Mouse (Mus musculus) midbrain, postnatal 0 days (tissue): ENCODE measurements around the gene Prdx5. TPM values are rescaled to one million over a fixed set of nuclear protein-coding genes. Genes with fewer than 3 reads are reported as not detected.
A peak's percentile ranks its signal among the peaks of the same experiment; 100 is the strongest.

Source experiments
- ATAC-seq: fragments of 200-750 bp; cut with Nextera tagmentation; 2 replicates; pipeline ENCODE4 v1.8.0; 2017; ENCODE audit warnings: moderate number of reproducible peaks, mild to moderate bottlenecking, moderate TSS enrichment, moderate library complexity; ENCODE audit not compliant: low FRiP score
- DNase-seq: peaks from one replicate; pipeline ENCODE4 v3.0.0-alpha.2; 2015; ENCODE audit warnings: low spot score
- H3K27ac ChIP-seq: fragments of 300-500 bp; sonication (generic); 2 replicates; pipeline ENCODE4 v1.5.1; 2014; ENCODE audit warnings: low read depth, mild to moderate bottlenecking, low read length, mixed read lengths
- H3K27me3 ChIP-seq: fragments of 300-500 bp; sonication (generic); 2 replicates; pipeline ENCODE4 v1.6.1; 2014; ENCODE audit warnings: low read length, control low read depth, mixed read lengths; ENCODE audit not compliant: insufficient read depth
- H3K36me3 ChIP-seq: fragments of 300-500 bp; sonication (generic); 2 replicates; pipeline ENCODE4 v1.6.1; 2014; ENCODE audit warnings: low read length, control low read depth, mixed read lengths; ENCODE audit not compliant: insufficient read depth
- H3K4me1 ChIP-seq: fragments of 300-500 bp; sonication (generic); 2 replicates; pipeline ENCODE4 v1.6.1; 2014; ENCODE audit warnings: mild to moderate bottlenecking, control low read depth, antibody characterized with exemption, low read length, mixed read lengths; ENCODE audit not compliant: insufficient read depth
- H3K4me2 ChIP-seq: fragments of 300-500 bp; sonication (generic); 2 replicates; pipeline ENCODE4 v1.6.1; 2014; ENCODE audit warnings: low read depth, mild to moderate bottlenecking, low read length, mixed read lengths; ENCODE audit not compliant: poor library complexity, severe bottlenecking
- H3K4me3 ChIP-seq: fragments of 300-500 bp; sonication (generic); 2 replicates; pipeline ENCODE4 v1.5.1; 2014; ENCODE audit warnings: low read depth, mild to moderate bottlenecking, low read length, moderate library complexity
- H3K9ac ChIP-seq: fragments of 300-500 bp; sonication (generic); replicated peaks from 2 replicates; pipeline ENCODE4 v1.6.1; 2014; ENCODE audit warnings: mild to moderate bottlenecking, low read length, moderate library complexity, mixed read lengths; ENCODE audit not compliant: poor library complexity, severe bottlenecking
- H3K9me3 ChIP-seq: fragments of 300-500 bp; sonication (generic); 2 replicates; pipeline ENCODE4 v1.6.1; 2016; ENCODE audit warnings: low read length, control low read depth
- CTCF ChIP-seq: IDR thresholded peaks from 2 replicates; pipeline ENCODE4 v1.5.1; 2016; ENCODE audit warnings: antibody characterized with exemption, mild to moderate bottlenecking
- WGBS: fragments of 180-500 bp; shearing (Covaris S2); extraction: QIAGEN DNeasy Blood & Tissue Kit; methylation state at CpG from one replicate; pipeline ENCODE4 v1.1.7; 2014; 5-methylcytosine and 5-hydroxymethylcytosine counted together
- polyA plus RNA-seq: library from polyadenylated mRNA; unstranded; fragments of >200 nt; fragmentation: Nextera tagmentation; extraction: Ambion mirVana; gene quantifications from 2 replicates; pipeline ENCODE4 v1.2.1, GENCODE M21; 2015
- total RNA-seq: library from RNA; depleted of rRNA; stranded (reverse); fragments of >200 nt; gene quantifications from 2 replicates; pipeline ENCODE4 v1.2.3, GENCODE M21; 2014; rRNA removed

Prdx5 gene
- total RNA-seq (211 and 223 TPM in 2 replicates), polyA plus RNA-seq (491 and 528 TPM in 2 replicates)

- Histone ChIP-seq H3K4me3 (peak within 1 kb of the TSS; percentile 58), H3K9me3 (no peaks in the 10 kb centered on the region), H3K36me3 (peaks cover 56% of the 10 kb centered on the region), H3K4me1 (peaks cover 9% of the 10 kb centered on the region), H3K27ac (peak within 1 kb of the TSS; percentile 93), H3K27me3 (no peaks in the 10 kb centered on the region), H3K9ac (peak within 1 kb of the TSS; percentile 72), H3K4me2 (peak within 1 kb of the TSS; percentile 76)
- under 1% methylated on average over 65 of the region's 65 CpGs for WGBS
- TF ChIP-seq CTCF: peak; percentile 46
- peak; percentile 93 for ATAC-seq
- DNase-seq: peak; percentile 99
These were observed at the start of gene Prdx5, which contains the start of gene Trmt112 for GRCm38 (mm10) chr19:6909507-6910289. TSS of gene Prdx5 (minus strand) at chr19:6910106. TSS of gene Trmt112 (plus strand) at chr19:6909698.

- 0 out of 2 replicates have a peak, but pooled peaks cover 3% of the 10 kb centered on the region for H3K4me1 ChIP-seq
- 0 out of 2 replicates have a peak, but pooled peaks cover 12% of the 10 kb centered on the region for H3K36me3 ChIP-seq
- 76% methylated on average over 10 of the region's 10 CpGs for WGBS
- TF ChIP-seq CTCF: no peak
- H3K4me3 ChIP-seq: no peak overlapping the region
- H3K9ac ChIP-seq: no peak overlapping the region
- H3K4me2 ChIP-seq: no peak overlapping the region
- no peaks in the 10 kb centered on the region for H3K27me3 ChIP-seq
- ATAC-seq: no peak
- no peak overlapping the region for H3K27ac ChIP-seq
- DNase-seq: no peak
- H3K9me3 ChIP-seq: no peaks in the 10 kb centered on the region
These were observed 46.6 kb upstream of the Prdx5 start for GRCm38 (mm10) chr19:6956461-6956860.

GRCm38 (mm10) chr19:6955424-6955823, 45.5 kb upstream of the Prdx5 start:
- no peak for DNase-seq
- H3K36me3 ChIP-seq: 0 out of 2 replicates have a peak, but pooled peaks cover 12% of the 10 kb centered on the region
- no peak overlapping the region for H3K4me3 ChIP-seq
- H3K27ac ChIP-seq: no peak overlapping the region
- WGBS: 89% methylated on average over 7 of the region's 7 CpGs
- 0 out of 2 replicates have a peak, but pooled peaks cover 3% of the 10 kb centered on the region for H3K4me1 ChIP-seq
- no peak overlapping the region for H3K9ac ChIP-seq
- H3K9me3 ChIP-seq: no peaks in the 10 kb centered on the region
- no peaks in the 10 kb centered on the region for H3K27me3 ChIP-seq
- no peak overlapping the region for H3K4me2 ChIP-seq
- TF ChIP-seq CTCF: no peak
- no peak for ATAC-seq

GRCm38 (mm10) chr19:6954046-6954445, 44.1 kb upstream of the Prdx5 start:
- ATAC-seq (no peak), DNase-seq (no peak)
- Histone ChIP-seq H3K9me3 (no peaks in the 10 kb centered on the region), H3K4me2 (no peak overlapping the region), H3K27ac (no peak overlapping the region), H3K36me3 (0 out of 2 replicates have a peak, but pooled peaks cover 12% of the 10 kb centered on the region), H3K4me1 (0 out of 2 replicates have a peak, but pooled peaks cover 3% of the 10 kb centered on the region), H3K4me3 (no peak overlapping the region), H3K9ac (no peak overlapping the region), H3K27me3 (no peaks in the 10 kb centered on the region)
- WGBS: 57% methylated on average over 9 of the region's 9 CpGs
- peak; percentile 40; the same call in 1 of the 2 replicates for TF ChIP-seq CTCF

- H3K4me1 ChIP-seq: 0 out of 2 replicates have a peak, but pooled peaks cover 3% of the 10 kb centered on the region
- peaks cover 13% of the 10 kb centered on the region; the same call in 1 of the 2 replicates for H3K36me3 ChIP-seq
- no peaks in the 10 kb centered on the region for H3K27me3 ChIP-seq
- no peak for DNase-seq
- no peaks in the 10 kb centered on the region for H3K9me3 ChIP-seq
- H3K9ac ChIP-seq: no peak overlapping the region
- TF ChIP-seq CTCF: no peak
- WGBS: 29% methylated on average over 3 of the region's 3 CpGs
- peak overlapping the region; percentile 85; the same call in 1 of the 2 replicates for H3K27ac ChIP-seq
- H3K4me3 ChIP-seq: peak overlapping the region; percentile 59
- ATAC-seq: no peak
- H3K4me2 ChIP-seq: peak overlapping the region; percentile 76
These were observed 42.8 kb upstream of the Prdx5 start for GRCm38 (mm10) chr19:6952712-6953037.
